Mouse (Mus musculus): ENCODE measurements around the gene Rsrc1. TPM values are rescaled to one million over a fixed set of nuclear protein-coding genes. Genes with fewer than 3 reads are reported as not detected.
"Not testable (repeated sequence)": the region's sequence is repeated elsewhere in the genome, so short reads cannot be mapped to it uniquely, and the experiment has no call there.

Rsrc1 gene
- total RNA-seq, 1 experiment = 13.2 TPM

GRCm38 (mm10) chr3:66996820-66997219, 15.6 kb downstream of the Rsrc1 start:
- Histone ChIP-seq H3K9ac (ENCODE audit: insufficient read depth, low read depth, low read length, poor library complexity, severe bottlenecking) (no peak overlapping the region), H3K36me3 (ENCODE audit: control insufficient read depth, insufficient read depth, low read length, poor library complexity, severe bottlenecking) (peaks cover 2% of the 10 kb centered on the region; the same call in 1 of the 2 replicates), H3K9me3 (ENCODE audit: control insufficient read depth, insufficient read depth, low read depth, low read length) (no peaks in the 10 kb centered on the region), H3K27ac (ENCODE audit: insufficient read depth, low read depth, low read length, poor library complexity, severe bottlenecking) (no peak overlapping the region), H3K4me1 (ENCODE audit: control insufficient read depth in 2 of 2, insufficient read depth in 2 of 2, low read length in 2 of 2, poor library complexity in 1 of 2) (no peaks in the 10 kb centered on the region), H3K4me3 (ENCODE audit: insufficient read depth in 1 of 2, low read depth in 1 of 2, low read length in 2 of 2, poor library complexity in 1 of 2, severe bottlenecking in 1 of 2) (no peak overlapping the region)
- in situ Hi-C loops (cut with MboI; ENCODE audit: low sequenced_read_pairs in 2 of 2, unreplicated experiment in 2 of 2) = no loop called here
- DNase-seq (ENCODE audit: low read depth, low spot score) = no peak
- TF ChIP-seq ZNF384 (IDR thresholded peaks at IDR 0.05; ENCODE audit: low read depth, low read length) (no peak), ZC3H11A (IDR thresholded peaks at IDR 0.05; ENCODE audit: borderline replicate concordance, low read depth, low read length) (no peak), CHD2 (IDR thresholded peaks at IDR 0.05; ENCODE audit: low read depth, low read length) (no peak), MAFK (IDR thresholded peaks at IDR 0.05; ENCODE audit: insufficient read depth, low read depth, low read length) (no peak)

- TF ChIP-seq CHD2 (IDR thresholded peaks at IDR 0.05; ENCODE audit: low read depth, low read length) (no peak), MAFK (IDR thresholded peaks at IDR 0.05; ENCODE audit: insufficient read depth, low read depth, low read length) (no peak), ZC3H11A (IDR thresholded peaks at IDR 0.05; ENCODE audit: borderline replicate concordance, low read depth, low read length) (no peak)
- Histone ChIP-seq H3K9ac (ENCODE audit: insufficient read depth, low read depth, low read length, poor library complexity, severe bottlenecking) (no peak overlapping the region), H3K4me1 (ENCODE audit: control insufficient read depth in 2 of 2, insufficient read depth in 2 of 2, low read length in 2 of 2, poor library complexity in 1 of 2) (no peaks in the 10 kb centered on the region), H3K4me3 (ENCODE audit: insufficient read depth in 1 of 2, low read depth in 1 of 2, low read length in 2 of 2, poor library complexity in 1 of 2, severe bottlenecking in 1 of 2) (no peak overlapping the region), H3K9me3 (ENCODE audit: control insufficient read depth, insufficient read depth, low read depth, low read length) (no peaks in the 10 kb centered on the region), H3K27ac (ENCODE audit: insufficient read depth, low read depth, low read length, poor library complexity, severe bottlenecking) (no peak overlapping the region), H3K36me3 (ENCODE audit: control insufficient read depth, insufficient read depth, low read length, poor library complexity, severe bottlenecking) (no peaks in the 10 kb centered on the region)
- DNase-seq (ENCODE audit: low read depth, low spot score) = no peak
- in situ Hi-C loops (cut with MboI; ENCODE audit: low sequenced_read_pairs in 2 of 2, unreplicated experiment in 2 of 2) = no loop called here
Measured at GRCm38 (mm10) chr3:67036387-67037062, 55.3 kb downstream of the Rsrc1 start.

- no peak overlapping the region for H3K4me3 ChIP-seq (ENCODE audit: insufficient read depth in 1 of 2, low read depth in 1 of 2, low read length in 2 of 2, poor library complexity in 1 of 2, severe bottlenecking in 1 of 2)
- no peak overlapping the region for H3K27ac ChIP-seq (ENCODE audit: insufficient read depth, low read depth, low read length, poor library complexity, severe bottlenecking)
- TF ChIP-seq ZC3H11A (IDR thresholded peaks at IDR 0.05; ENCODE audit: borderline replicate concordance, low read depth, low read length) (no peak), ZNF384 (IDR thresholded peaks at IDR 0.05; ENCODE audit: low read depth, low read length) (no peak), CHD2 (IDR thresholded peaks at IDR 0.05; ENCODE audit: low read depth, low read length) (no peak), MAFK (IDR thresholded peaks at IDR 0.05; ENCODE audit: insufficient read depth, low read depth, low read length) (no peak), HCFC1 (IDR thresholded peaks at IDR 0.05; ENCODE audit: borderline replicate concordance, insufficient read depth, low read length) (no peak)
- no peak overlapping the region for H3K9ac ChIP-seq (ENCODE audit: insufficient read depth, low read depth, low read length, poor library complexity, severe bottlenecking)
- no peaks in the 10 kb centered on the region for H3K9me3 ChIP-seq (ENCODE audit: control insufficient read depth, insufficient read depth, low read depth, low read length)
- DNase-seq (ENCODE audit: low read depth, low spot score) = no peak
- H3K4me1 ChIP-seq (ENCODE audit: control insufficient read depth in 2 of 2, insufficient read depth in 2 of 2, low read length in 2 of 2, poor library complexity in 1 of 2) = no peaks in the 10 kb centered on the region
- no peaks in the 10 kb centered on the region for H3K36me3 ChIP-seq (ENCODE audit: control insufficient read depth, insufficient read depth, low read length, poor library complexity, severe bottlenecking)
- in situ Hi-C loops (cut with MboI; ENCODE audit: low sequenced_read_pairs in 2 of 2, unreplicated experiment in 2 of 2) = no loop called here
Measured at GRCm38 (mm10) chr3:67059755-67060154, 78.6 kb downstream of the Rsrc1 start.

GRCm38 (mm10) chr3:67070575-67071488, 89.6 kb downstream of the Rsrc1 start:
- no peak for DNase-seq (ENCODE audit: low read depth, low spot score)
- H3K27ac ChIP-seq (ENCODE audit: insufficient read depth, low read depth, low read length, poor library complexity, severe bottlenecking) = no peak overlapping the region
- no peaks in the 10 kb centered on the region for H3K9me3 ChIP-seq (ENCODE audit: control insufficient read depth, insufficient read depth, low read depth, low read length)
- H3K4me3 ChIP-seq (ENCODE audit: insufficient read depth in 1 of 2, low read depth in 1 of 2, low read length in 2 of 2, poor library complexity in 1 of 2, severe bottlenecking in 1 of 2) = no peak overlapping the region
- no peaks in the 10 kb centered on the region for H3K36me3 ChIP-seq (ENCODE audit: control insufficient read depth, insufficient read depth, low read length, poor library complexity, severe bottlenecking)
- in situ Hi-C loops (cut with MboI; ENCODE audit: low sequenced_read_pairs in 2 of 2, unreplicated experiment in 2 of 2) = no loop called here
- TF ChIP-seq ZC3H11A (IDR thresholded peaks at IDR 0.05; ENCODE audit: borderline replicate concordance, low read depth, low read length) = no peak
- TF ChIP-seq MAFK (IDR thresholded peaks at IDR 0.05; ENCODE audit: insufficient read depth, low read depth, low read length) = no peak
- H3K9ac ChIP-seq (ENCODE audit: insufficient read depth, low read depth, low read length, poor library complexity, severe bottlenecking) = no peak overlapping the region
- no peaks in the 10 kb centered on the region for H3K4me1 ChIP-seq (ENCODE audit: control insufficient read depth in 2 of 2, insufficient read depth in 2 of 2, low read length in 2 of 2, poor library complexity in 1 of 2)

GRCm38 (mm10) chr3:67073653-67074052, 92.5 kb downstream of the Rsrc1 start:
- H3K9me3 ChIP-seq (ENCODE audit: control insufficient read depth, insufficient read depth, low read depth, low read length); H3K9ac ChIP-seq (ENCODE audit: insufficient read depth, low read depth, low read length, poor library complexity, severe bottlenecking); H3K36me3 ChIP-seq (ENCODE audit: control insufficient read depth, insufficient read depth, low read length, poor library complexity, severe bottlenecking); H3K4me1 ChIP-seq (ENCODE audit: control insufficient read depth in 2 of 2, insufficient read depth in 2 of 2, low read length in 2 of 2, poor library complexity in 1 of 2); DNase-seq (ENCODE audit: low read depth, low spot score); H3K27ac ChIP-seq (ENCODE audit: insufficient read depth, low read depth, low read length, poor library complexity, severe bottlenecking); H3K4me3 ChIP-seq (ENCODE audit: insufficient read depth in 1 of 2, low read depth in 1 of 2, low read length in 2 of 2, poor library complexity in 1 of 2, severe bottlenecking in 1 of 2); in situ Hi-C loops (cut with MboI; ENCODE audit: low sequenced_read_pairs in 2 of 2, unreplicated experiment in 2 of 2): not testable (repeated sequence)

Measured in ES-E14 (cell line).